Mouse (Mus musculus) forebrain, embryonic 16.5 days (tissue): ENCODE results near the gene Phf5a. TPM values are rescaled to one million over a fixed set of nuclear protein-coding genes. Genes with fewer than 3 reads are reported as not detected.

Experiments
- ATAC-seq: fragments of 200-750 bp; cut with Nextera tagmentation; 2 replicates; pipeline ENCODE4 v1.8.0; 2017; ENCODE audit warnings: mild to moderate bottlenecking, moderate library complexity
- H3K27ac ChIP-seq: fragments of 300-500 bp; sonication (generic); 2 replicates; pipeline ENCODE4 v1.5.1; 2014; ENCODE audit warnings: low read length, control low read depth
- H3K27me3 ChIP-seq: fragments of 300-500 bp; sonication (generic); replicated peaks from 2 replicates; pipeline ENCODE4 v1.6.1; 2014; ENCODE audit warnings: low read length; ENCODE audit not compliant: control insufficient read depth, insufficient read depth
- H3K36me3 ChIP-seq: fragments of 300-500 bp; sonication (generic); 2 replicates; pipeline ENCODE4 v1.6.1; 2014; ENCODE audit not compliant: control insufficient read depth, insufficient read depth
- H3K4me1 ChIP-seq: fragments of 300-500 bp; sonication (generic); replicated peaks from 2 replicates; pipeline ENCODE4 v1.6.1; 2014; ENCODE audit warnings: low read length; ENCODE audit not compliant: control insufficient read depth, insufficient read depth
- H3K4me2 ChIP-seq: fragments of 300-500 bp; sonication (generic); 2 replicates; pipeline ENCODE4 v1.6.1; 2014; ENCODE audit warnings: mild to moderate bottlenecking, low read length, control low read depth
- H3K4me3 ChIP-seq: fragments of 300-500 bp; sonication (generic); replicated peaks from 2 replicates; pipeline ENCODE4 v1.5.1; 2014; ENCODE audit warnings: mild to moderate bottlenecking, low read length, control low read depth
- H3K9ac ChIP-seq: fragments of 300-500 bp; sonication (generic); replicated peaks from 2 replicates; pipeline ENCODE4 v1.6.1; 2014; ENCODE audit warnings: low read depth, low read length, control low read depth
- H3K9me3 ChIP-seq: fragments of 300-500 bp; sonication (generic); 2 replicates; pipeline ENCODE4 v1.6.1; 2016; ENCODE audit warnings: low read length; ENCODE audit not compliant: control insufficient read depth
- WGBS: fragments of 180-500 bp; shearing (Covaris S2); extraction: QIAGEN DNeasy Blood & Tissue Kit; methylation state at CpG from one replicate; pipeline ENCODE4 v1.1.7; 2014; 5-methylcytosine and 5-hydroxymethylcytosine counted together
- polyA plus RNA-seq: library from polyadenylated mRNA; unstranded; fragments of >200 nt; fragmentation: Nextera tagmentation; extraction: Ambion mirVana; gene quantifications from 2 replicates; pipeline ENCODE4 v1.2.1, GENCODE M21; 2015

Phf5a gene
- 130 and 132 TPM in 2 replicates for polyA plus RNA-seq

- Histone ChIP-seq H3K4me3 (peak within 1 kb of the TSS; percentile 93), H3K27ac (peak within 1 kb of the TSS; percentile 100), H3K4me1 (peaks cover 19% of the 10 kb centered on the region), H3K27me3 (no peaks in the 10 kb centered on the region), H3K4me2 (peak within 1 kb of the TSS; percentile 74), H3K9ac (peak within 1 kb of the TSS; percentile 88), H3K36me3 (peaks cover 23% of the 10 kb centered on the region), H3K9me3 (no peaks in the 10 kb centered on the region)
- under 1% methylated on average over 30 of the region's 30 CpGs for WGBS
- peak; percentile 90 for ATAC-seq
Observed at GRCm38 (mm10) chr15:81871604-81872261, at the start of gene Phf5a. Gene Phf5a, minus strand, starts transcription at chr15:81871911.

GRCm38 (mm10) chr15:81921255-81921654, 49.5 kb upstream of the Phf5a start:
- 66% methylated on average over 5 of the region's 5 CpGs for WGBS
- no peak overlapping the region for H3K9ac ChIP-seq
- H3K36me3 ChIP-seq = peaks cover 5% of the 10 kb centered on the region; the same call in 1 of the 2 replicates
- peak overlapping the region; percentile 43; the same call in 1 of the 2 replicates for H3K27ac ChIP-seq
- no peak for ATAC-seq
- H3K4me2 ChIP-seq = no peak overlapping the region
- H3K27me3 ChIP-seq = no peaks in the 10 kb centered on the region
- no peaks in the 10 kb centered on the region for H3K9me3 ChIP-seq
- no peak overlapping the region for H3K4me3 ChIP-seq
- peaks cover 34% of the 10 kb centered on the region for H3K4me1 ChIP-seq

DNA sequence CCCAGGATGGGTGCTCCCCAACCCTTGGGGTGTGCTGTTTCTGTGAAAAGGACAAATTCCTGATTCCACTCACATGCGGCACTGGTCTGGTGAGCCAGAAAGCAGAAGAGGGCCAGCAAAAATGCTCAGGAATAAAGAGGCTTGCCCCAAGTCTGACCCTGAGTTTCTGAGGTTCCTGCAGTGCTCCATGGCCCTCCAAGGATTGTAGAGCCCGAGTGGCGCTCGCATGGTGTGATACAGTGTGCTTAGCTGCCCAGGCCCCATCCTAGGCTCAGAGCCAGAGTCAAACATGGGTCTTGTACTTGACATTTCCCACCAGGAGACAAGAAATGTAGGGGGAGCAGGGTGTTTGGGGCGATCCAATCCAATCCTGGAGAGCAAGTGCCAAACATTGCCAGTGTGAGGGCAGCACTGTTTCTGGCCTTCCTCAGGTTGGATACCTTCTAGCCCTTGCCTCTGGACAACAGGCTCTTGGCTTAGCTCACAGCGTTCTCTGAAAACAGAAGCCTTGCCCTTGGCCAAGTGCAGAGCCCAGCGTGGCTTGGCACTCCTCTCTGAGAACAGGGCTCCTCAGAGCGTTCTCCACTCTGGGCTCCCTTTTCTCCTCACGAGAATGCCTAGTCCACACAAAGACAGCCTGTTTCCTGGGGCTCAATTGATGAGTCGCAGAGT, 49.0 kb upstream of the Phf5a start:
- ATAC-seq = no peak
- H3K27ac ChIP-seq = peak overlapping the region; percentile 43; the same call in 1 of the 2 replicates
- H3K9ac ChIP-seq = no peak overlapping the region

DNA sequence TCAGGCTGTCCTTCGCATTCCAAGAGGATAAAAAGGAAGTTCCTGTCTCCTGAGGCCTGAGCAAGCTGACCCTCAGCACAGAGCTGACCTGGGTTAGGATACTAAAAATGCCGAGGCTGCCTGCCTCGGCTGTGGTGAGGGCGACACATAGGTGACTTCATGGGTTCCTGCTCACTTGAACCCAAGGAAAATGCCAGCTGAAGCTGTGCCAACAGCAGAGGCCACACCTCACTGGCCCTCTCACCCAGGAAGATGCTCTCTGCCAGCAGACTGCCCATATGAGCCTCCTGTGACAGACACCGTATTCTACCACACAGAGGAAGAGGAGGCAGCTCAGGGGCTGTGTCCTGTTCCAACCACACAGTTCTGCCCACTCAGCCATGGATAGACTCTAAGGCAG, 47.4 kb upstream of the Phf5a start:
- Histone ChIP-seq H3K4me1 (peaks cover 19% of the 10 kb centered on the region), H3K4me2 (no peak overlapping the region), H3K36me3 (peaks cover 14% of the 10 kb centered on the region), H3K27ac (no peak overlapping the region), H3K9ac (no peak overlapping the region), H3K27me3 (no peaks in the 10 kb centered on the region), H3K9me3 (no peaks in the 10 kb centered on the region), H3K4me3 (no peak overlapping the region)
- no peak for ATAC-seq
- 82% methylated on average over 5 of the region's 5 CpGs for WGBS

More for the DNA sequence above, 49.0 kb upstream of the Phf5a start:
- Histone ChIP-seq H3K36me3 (peaks cover 6% of the 10 kb centered on the region), H3K27me3 (no peaks in the 10 kb centered on the region), H3K4me3 (no peak overlapping the region), H3K4me1 (peaks cover 34% of the 10 kb centered on the region), H3K4me2 (no peak overlapping the region), H3K9me3 (no peaks in the 10 kb centered on the region)
- WGBS = 73% methylated on average over 10 of the region's 10 CpGs

DNA sequence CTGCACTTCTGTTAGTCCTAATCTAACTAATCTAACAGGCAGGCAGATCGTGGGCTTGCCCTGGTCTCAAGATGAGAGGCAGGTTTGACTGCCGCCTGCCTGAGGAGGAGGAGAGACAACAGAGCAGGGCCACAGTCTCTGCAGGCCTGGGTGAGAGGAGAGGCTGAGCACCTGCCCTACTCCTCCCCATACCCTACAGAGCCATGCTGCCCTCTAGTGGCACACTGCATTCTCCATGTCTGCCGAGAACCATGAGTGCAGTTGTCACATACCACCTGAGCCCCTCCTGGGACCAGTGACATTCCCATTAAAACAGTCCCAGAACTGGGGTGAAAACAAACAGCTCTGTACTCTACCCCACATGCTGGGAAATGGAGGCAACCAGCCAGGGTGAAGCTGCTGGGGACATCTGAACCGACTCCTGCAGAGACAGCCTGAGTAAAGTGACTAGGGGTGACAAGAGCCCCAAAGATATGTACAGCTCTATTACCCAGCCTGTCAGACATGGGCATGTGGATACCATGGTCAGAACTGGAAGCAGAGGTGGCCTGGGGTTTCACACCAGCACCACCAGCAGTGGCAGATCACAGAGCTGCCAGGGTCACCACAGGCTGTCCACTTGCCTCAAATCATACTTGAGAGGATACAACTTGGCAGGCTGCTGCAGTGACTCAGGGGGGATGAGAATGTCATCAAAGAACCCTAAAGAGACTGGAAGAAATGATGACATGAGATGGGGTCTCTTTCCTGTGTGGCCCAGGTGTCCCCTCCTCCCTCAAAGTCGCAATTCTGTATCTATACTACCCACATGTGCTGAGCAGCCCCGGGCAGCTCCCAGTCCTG, 46.1 kb upstream of the Phf5a start:
- no peak overlapping the region for H3K27ac ChIP-seq
- H3K4me2 ChIP-seq = no peak overlapping the region
- ATAC-seq = peak; percentile 36; the same call in 1 of the 2 replicates
- H3K36me3 ChIP-seq = peaks cover 25% of the 10 kb centered on the region
- H3K9me3 ChIP-seq = no peaks in the 10 kb centered on the region
- WGBS = 55% methylated on average over 6 of the region's 6 CpGs
- H3K4me1 ChIP-seq = peaks cover 10% of the 10 kb centered on the region
- H3K27me3 ChIP-seq = no peaks in the 10 kb centered on the region
- no peak overlapping the region for H3K9ac ChIP-seq
- H3K4me3 ChIP-seq = no peak overlapping the region

DNA sequence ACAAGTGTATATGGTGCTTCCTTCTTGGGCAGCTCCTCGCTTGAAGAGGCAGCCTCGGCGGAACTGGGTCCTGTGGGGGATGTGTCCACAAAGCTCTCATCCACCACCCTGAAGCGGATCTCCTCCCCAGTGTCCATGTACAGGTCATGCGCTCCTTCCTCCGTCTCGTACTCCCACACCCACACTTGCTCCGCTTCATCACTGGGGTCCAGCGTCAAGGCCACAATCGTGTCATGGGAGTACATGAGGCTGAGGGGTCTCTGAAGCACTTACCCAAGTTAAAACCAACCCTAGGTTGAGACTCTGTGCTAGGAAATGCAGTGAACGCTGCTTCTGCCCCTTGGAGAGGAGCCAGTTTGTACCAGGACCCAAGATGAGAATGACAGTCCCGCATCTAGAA, 45.5 kb upstream of the Phf5a start:
- peaks cover 10% of the 10 kb centered on the region for H3K4me1 ChIP-seq
- no peak overlapping the region for H3K4me3 ChIP-seq
- WGBS = 93% methylated on average over 12 of the region's 12 CpGs
- no peak overlapping the region for H3K9ac ChIP-seq
- no peaks in the 10 kb centered on the region for H3K9me3 ChIP-seq
- no peak for ATAC-seq
- peaks cover 28% of the 10 kb centered on the region for H3K36me3 ChIP-seq
- no peak overlapping the region for H3K27ac ChIP-seq
- no peaks in the 10 kb centered on the region for H3K27me3 ChIP-seq
- no peak overlapping the region for H3K4me2 ChIP-seq

- Histone ChIP-seq H3K27ac (no peak overlapping the region), H3K36me3 (peaks cover 32% of the 10 kb centered on the region)
Observed at GRCm38 (mm10) chr15:81915663-81916062, 44.0 kb upstream of the Phf5a start.

GRCm38 (mm10) chr15:81914668-81915067, 43.0 kb upstream of the Phf5a start:
- Histone ChIP-seq H3K36me3 (peaks cover 40% of the 10 kb centered on the region), H3K4me2 (no peak overlapping the region), H3K4me3 (no peak overlapping the region), H3K27ac (no peak overlapping the region), H3K27me3 (no peaks in the 10 kb centered on the region), H3K4me1 (no peaks in the 10 kb centered on the region), H3K9ac (no peak overlapping the region), H3K9me3 (no peaks in the 10 kb centered on the region)
- no peak for ATAC-seq
- 87% methylated on average over 5 of the region's 5 CpGs for WGBS

More at GRCm38 (mm10) chr15:81915663-81916062, 44.0 kb upstream of the Phf5a start:
- Histone ChIP-seq H3K9me3 (no peaks in the 10 kb centered on the region), H3K4me2 (no peak overlapping the region), H3K9ac (no peak overlapping the region), H3K27me3 (no peaks in the 10 kb centered on the region), H3K4me1 (no peaks in the 10 kb centered on the region; the same call in 1 of the 2 replicates), H3K4me3 (no peak overlapping the region)
- 89% methylated on average over 5 of the region's 5 CpGs for WGBS
- no peak for ATAC-seq

GRCm38 (mm10) chr15:81912498-81912897, 40.8 kb upstream of the Phf5a start:
- 79% methylated on average over 2 of the region's 2 CpGs for WGBS
- ATAC-seq = no peak
- no peaks in the 10 kb centered on the region for H3K4me1 ChIP-seq
- no peaks in the 10 kb centered on the region for H3K27me3 ChIP-seq
- H3K9ac ChIP-seq = no peak overlapping the region
- H3K27ac ChIP-seq = no peak overlapping the region
- no peak overlapping the region for H3K4me2 ChIP-seq
- peaks cover 45% of the 10 kb centered on the region for H3K36me3 ChIP-seq
- H3K4me3 ChIP-seq = no peak overlapping the region
- no peaks in the 10 kb centered on the region for H3K9me3 ChIP-seq
